Mouse (Mus musculus): ENCODE data around the gene Sult2b1.

Sult2b1 gene

GRCm38 (mm10) chr7:45713881-45714520, 70.5 kb downstream of the Sult2b1 start:
- in situ Hi-C loops (cut with MboI, MseI) = no loop called here

- in situ Hi-C loops (cut with MboI, MseI) = no loop called here
Measured at GRCm38 (mm10) chr7:45713396-45713795, 71.1 kb downstream of the Sult2b1 start.

DNA sequence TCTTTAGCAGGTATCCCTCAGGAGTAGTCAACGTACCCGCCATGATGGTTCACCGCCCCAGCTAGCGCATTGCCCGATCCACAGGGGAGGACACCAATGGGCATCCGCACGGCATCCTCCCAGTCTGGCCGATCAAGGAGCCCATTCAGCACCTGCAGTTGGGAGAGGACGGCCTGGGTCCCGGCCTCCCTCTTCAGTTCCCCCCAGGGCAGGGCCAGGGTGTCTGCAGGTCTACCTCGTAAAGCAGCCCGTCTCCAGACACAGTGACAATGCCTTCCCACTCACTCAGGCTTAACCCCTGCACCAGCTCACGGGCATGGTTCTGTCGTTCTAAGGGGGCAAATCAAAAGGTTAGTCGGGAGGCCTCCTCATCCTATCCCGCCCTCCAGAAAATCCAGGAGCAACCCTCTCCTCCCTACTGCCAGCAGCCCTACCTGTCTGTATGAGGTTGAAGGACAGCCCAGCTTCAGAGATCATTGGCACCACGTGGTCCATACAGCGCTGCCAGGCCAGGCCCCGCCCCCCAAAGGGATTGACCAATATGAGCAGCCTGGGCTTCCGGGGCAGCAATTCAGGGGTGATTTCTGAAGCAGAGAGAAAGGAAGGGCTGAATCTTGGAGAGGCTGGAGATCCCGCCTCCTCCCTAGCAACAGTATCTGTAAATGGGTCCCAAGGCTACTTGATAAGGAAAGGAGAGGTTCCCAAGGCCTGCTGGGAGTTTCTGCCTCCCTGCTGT, 72.3 kb downstream of the Sult2b1 start:
- in situ Hi-C loops (cut with MboI, MseI) = no loop called here

DNA sequence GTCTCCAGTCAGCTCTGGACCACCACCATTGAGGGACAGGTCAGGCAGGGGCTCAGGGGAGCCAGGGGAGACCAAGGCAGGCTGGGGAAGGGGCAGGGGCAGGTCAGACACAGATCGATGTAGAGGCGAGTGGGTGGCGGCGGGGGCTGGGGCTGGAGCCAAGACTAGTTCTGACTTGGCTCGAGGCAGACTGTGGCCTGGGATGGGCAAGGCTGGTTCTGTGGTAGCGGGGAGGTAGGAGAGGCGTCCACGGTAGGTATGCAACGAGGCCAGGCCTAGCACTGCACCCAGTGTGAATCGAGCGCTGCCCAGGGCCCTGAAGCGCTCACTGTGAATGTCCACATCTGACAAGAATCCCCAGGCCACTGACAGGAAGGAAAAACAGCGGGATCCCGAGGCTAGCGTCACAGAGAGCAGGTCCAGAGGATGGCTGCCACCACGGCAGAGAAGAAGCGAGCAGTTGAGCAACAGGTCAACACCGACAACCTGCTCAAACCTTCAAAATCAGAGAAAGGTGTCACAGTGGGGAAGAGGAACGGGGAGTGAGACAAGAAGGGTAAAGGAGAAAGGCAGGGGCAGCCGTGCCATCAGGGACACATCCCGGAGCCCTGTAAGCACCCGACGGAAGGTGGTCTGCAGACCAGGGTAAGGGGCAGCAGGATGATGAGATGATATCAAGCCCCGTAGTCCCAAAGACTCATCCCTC, 73.0 kb downstream of the Sult2b1 start:
- in situ Hi-C loops (cut with MboI, MseI) = no loop called here

GRCm38 (mm10) chr7:45710477-45711191, 73.8 kb downstream of the Sult2b1 start:
- in situ Hi-C loops (cut with MboI, MseI) = no loop called here

DNA sequence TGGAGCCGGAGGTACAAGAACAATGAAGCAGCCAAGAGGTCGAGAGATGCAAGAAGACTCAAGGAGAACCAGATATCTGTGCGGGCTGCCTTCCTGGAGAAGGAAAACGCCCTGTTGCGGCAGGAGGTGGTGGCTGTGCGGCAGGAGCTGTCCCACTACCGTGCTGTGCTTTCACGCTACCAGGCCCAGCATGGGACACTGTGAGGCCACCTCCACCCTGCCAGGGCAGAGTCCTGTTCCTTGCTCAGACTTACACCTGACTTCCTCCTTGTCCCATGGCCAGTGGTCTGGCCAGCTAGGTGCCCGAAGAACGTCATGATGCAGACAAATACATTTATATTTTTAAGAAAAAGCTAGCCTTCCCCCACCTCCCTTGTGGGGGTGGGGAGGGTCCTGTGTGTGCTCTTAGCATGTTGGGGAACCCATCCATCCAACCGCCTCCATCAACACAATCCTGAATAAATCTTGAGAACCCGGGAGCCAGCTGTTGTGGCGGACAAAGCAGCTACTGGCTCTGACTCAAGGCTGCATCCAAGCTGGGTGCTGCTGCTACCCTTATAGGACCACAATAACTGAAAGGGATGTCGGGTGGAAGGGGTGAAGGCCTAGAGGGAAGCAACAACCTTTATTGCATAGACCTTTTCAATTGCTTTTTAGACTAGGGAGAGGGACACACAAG, 74.7 kb downstream of the Sult2b1 start:
- in situ Hi-C loops (cut with MboI, MseI) = no loop called here

GRCm38 (mm10) chr7:45709036-45709435, 75.4 kb downstream of the Sult2b1 start:
- in situ Hi-C loops (cut with MboI, MseI) = no loop called here

DNA sequence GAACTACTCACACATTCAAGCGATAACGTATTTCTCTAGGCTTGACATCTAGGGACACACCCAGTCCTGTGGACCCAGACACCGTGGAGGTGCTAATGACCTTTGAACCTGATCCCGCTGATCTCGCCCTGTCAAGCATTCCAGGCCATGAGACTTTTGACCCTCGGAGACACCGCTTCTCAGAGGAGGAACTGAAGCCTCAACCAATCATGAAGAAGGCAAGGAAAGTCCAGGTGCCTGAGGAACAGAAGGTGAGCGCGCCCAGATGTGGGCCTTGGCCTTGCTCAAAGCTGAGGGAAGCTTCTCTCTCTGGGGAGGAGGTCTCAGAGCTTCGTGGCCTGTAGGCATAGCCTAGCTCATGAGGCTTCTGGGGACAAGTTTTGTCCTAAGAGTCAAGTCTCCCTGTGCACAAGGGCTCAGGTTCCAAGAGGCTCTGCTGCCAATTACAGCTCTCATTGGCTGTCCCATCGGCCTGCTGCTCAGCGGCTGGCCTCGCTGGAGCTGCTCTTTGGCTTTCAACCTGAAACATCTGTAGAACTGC, 76.2 kb downstream of the Sult2b1 start:
- in situ Hi-C loops (cut with MboI, MseI) = no loop called here

DNA sequence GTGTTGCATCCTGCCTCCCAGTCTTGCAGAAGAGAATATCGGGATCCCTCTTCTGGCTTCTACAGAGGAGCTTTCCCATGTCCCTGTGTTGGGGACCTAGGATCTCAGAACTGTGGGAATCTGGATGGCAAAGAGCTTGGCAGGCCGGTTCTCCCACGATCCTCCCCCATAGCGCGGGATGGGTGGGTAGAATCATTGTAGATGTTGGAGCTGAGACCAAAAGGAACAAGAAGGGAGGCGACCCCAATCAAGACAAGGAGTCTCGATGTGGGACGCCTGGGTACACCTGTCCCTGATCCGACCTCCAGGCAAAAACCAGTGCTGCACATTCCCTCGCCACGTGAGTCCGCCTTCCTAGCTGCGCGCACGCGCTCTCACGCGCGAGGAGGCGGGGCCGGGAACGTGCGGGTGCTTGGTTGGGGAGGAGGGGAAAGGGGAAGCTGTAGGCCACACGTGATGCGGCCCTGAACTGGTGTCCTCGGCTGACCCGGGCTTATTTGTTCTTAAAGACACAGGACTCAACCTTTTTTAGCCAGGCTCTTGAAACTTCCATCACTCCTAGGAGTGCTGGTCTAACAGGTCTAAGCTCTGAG, 77.0 kb downstream of the Sult2b1 start:
- in situ Hi-C loops (cut with MboI, MseI) = no loop called here

- in situ Hi-C loops (cut with MboI, MseI) = no loop called here
Measured at GRCm38 (mm10) chr7:45706721-45707241, 77.7 kb downstream of the Sult2b1 start.

- in situ Hi-C loops (cut with MboI, MseI) = no loop called here
Measured at GRCm38 (mm10) chr7:45705873-45706281, 78.6 kb downstream of the Sult2b1 start.

GRCm38 (mm10) chr7:45705443-45705864, 79.0 kb downstream of the Sult2b1 start:
- in situ Hi-C loops (cut with MboI, MseI) = no loop called here

GRCm38 (mm10) chr7:45704730-45705442, 79.6 kb downstream of the Sult2b1 start, which contains the start of gene Dbp:
Gene Dbp (plus strand): TSS chr7:45705088.
- in situ Hi-C loops (cut with MboI, MseI) = no loop called here

- in situ Hi-C loops (cut with MboI, MseI) = no loop called here
Measured at GRCm38 (mm10) chr7:45704046-45704559, 80.4 kb downstream of the Sult2b1 start.

DNA sequence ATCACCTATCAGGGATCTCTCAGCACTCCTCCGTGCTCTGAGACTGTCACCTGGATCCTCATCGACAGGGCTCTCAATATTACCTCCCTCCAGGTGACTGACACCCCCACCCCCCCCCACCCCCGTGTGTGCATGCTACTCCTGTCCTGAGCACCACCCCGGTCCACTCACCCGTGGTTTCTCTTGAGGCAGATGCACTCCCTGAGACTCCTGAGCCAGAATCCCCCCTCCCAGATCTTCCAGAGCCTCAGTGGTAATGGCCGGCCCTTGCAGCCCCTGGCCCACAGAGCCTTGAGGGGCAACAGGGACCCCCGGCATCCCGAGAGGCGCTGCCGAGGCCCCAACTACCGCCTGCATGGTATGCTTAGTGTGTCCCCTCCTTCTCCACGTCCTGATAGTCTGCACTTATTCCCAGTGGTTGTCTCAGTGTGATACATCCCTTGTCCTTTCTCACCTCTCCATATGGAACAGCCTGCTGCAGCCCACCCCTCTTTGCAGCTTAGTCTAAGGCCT, 80.9 kb downstream of the Sult2b1 start:
- in situ Hi-C loops (cut with MboI, MseI) = no loop called here

DNA sequence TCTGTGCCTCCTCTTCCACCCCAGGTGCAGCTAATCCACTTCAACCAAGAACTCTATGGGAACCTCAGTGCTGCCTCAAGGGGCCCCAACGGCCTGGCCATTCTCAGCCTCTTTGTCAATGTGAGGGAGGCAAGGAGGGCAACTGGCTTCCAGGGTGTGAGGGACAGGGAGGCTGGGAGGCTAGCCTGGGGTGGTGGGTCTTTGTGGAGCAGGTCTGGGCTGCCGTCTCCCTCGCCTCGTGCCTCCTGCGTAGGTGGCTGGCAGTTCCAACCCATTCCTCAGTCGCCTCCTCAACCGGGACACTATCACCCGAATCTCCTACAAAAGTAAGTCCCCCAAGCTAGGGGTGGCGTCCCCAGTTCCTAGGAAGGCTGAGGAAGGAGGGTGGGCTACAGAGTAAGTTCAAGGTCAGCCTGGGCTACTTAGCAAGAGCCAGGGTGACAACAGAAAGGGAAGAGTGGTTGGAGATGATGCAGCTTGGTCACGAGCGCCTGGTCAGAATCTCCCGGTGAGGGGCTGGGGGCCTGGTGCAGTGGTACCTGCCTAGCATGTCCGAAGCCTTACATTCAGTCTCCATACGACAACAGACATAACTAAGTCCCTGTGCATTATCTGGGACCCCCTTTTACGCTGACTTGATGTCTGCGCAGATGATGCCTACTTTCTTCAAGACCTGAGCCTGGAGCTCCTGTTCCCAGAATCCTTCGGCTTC, 81.5 kb downstream of the Sult2b1 start:
- in situ Hi-C loops (cut with MboI, MseI) = no loop called here

DNA sequence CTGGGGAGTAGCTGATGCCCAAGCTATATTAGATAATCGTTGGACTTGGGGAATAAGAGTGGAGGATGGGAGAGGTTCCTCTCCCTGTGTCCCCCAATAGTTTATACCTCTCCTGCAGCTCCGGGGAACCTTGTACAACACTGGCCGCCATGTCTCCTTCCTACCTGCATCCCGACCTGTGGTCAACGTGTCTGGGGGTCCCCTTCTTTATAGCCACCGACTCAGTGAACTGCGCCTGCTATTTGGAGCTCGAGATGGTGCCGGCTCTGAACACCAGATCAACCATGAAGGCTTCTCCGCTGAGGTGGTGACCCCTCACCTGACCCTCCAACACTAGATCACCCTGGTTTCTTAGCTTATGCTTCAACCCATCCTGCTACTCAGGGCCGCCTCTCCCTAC, 82.2 kb downstream of the Sult2b1 start:
- in situ Hi-C loops (cut with MboI, MseI) = no loop called here

DNA sequence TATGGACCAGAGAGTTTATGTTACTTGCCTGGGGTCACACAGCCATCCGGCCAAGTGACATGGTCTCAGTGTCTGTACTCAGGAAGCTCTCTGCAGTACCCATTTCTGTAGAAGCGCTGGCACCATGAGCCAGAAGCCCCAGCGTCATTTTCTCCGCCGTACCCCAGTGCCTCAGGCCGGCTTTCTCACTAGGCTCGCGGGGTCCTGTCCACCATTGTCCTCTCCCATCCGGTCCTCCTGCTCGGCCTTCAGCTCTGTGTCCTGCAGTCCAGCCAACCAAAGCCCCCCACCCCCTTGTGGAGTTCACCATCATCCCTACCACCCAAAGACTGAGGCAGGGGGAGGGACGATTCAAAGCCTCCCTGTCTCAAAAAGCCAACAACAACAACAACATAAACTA, 82.9 kb downstream of the Sult2b1 start:
- in situ Hi-C loops (cut with MboI, MseI) = no loop called here

GRCm38 (mm10) chr7:45701072-45701471, 83.4 kb downstream of the Sult2b1 start:
- in situ Hi-C loops (cut with MboI, MseI) = no loop called here

All from T-helper 17 cell (primary cell).